Mouse (Mus musculus) R1 (cell line): ENCODE results near the gene Palb2.
A peak's percentile ranks its signal among the peaks of the same experiment; 100 is the strongest.

Source experiments
- DNase-seq: peaks from one replicate; pipeline ENCODE4 v3.0.0-alpha.2; 2018; ENCODE audit warnings: low read depth, low spot score

The Palb2 gene

DNA sequence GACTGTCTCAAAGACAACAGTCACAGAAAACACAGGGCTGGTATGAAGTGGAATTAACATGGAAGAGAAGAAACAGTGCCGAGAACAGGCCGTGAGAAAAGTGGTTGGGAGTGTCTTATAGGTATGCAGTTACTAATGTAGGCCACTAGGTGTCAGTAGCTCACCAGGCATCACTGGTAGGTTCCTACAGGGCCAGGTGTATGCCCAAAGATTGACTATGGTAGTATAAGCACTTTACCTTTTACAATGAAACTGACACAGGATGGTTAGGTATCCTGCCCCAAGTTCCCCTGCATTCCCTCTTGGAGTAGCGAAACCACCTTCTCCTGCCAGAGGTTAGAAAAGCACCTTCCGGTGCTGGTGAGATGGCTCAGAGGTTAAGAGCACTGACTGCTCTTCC, 33.6 kb downstream of the Palb2 start:
- DNase-seq = peak; percentile 84

DNA sequence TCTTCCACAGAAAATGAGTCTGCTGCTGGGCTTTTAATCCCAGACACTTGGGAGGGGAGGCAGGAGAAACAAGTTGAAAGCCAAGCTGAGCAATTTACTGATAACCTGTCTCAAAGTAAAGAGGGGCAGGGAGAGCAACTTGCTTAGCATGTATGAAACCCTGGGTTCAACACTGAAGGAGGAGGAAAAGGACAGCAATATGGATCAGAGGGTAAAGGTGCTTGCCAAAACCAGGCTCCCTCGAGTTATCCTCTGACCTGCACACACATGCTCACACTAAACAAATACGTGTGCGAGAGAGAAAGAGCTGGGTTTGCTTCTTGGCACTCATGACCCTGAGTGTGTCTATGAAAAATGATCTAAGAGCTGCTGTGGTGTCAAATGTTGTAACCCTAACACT, 34.8 kb downstream of the Palb2 start:
- no peak for DNase-seq

DNA sequence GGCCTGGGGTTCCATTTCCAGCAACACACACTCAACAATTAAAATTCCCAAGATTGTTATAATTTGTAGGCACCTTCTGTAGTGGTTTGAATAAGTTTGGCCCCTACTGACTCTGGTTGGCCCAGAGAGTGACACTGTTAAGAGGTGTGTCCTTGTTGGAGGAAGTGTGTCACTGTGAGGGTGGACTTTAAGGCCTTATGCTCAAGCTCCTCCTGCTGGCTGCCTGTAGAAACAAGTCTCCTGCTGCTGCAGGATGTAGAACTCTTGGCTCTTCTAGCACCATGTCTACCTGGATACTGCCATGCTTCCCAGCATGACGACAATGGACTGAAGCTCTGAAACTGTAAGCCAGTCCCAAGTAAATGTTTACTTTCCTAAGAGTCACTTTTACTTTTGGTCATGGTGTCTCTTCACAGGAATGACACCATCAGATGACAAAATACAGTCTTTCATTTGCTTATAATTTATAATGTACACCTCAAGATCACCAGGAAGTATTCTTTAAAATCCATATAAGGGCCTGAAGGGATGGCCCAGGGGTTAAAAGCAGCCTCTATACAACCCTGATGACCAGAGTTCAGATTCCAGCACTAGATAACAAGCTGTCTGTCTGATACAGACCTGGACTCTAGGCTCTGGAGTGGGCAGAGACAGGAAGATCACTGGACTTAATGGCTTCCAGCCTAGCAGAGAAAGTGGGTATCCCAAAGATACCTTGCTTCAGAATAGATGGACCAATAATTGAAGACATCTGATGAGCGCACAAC, 38.0 kb downstream of the Palb2 start:
- DNase-seq = peak; percentile 77

GRCm38 (mm10) chr7:122087195-122087982, 45.4 kb downstream of the Palb2 start:
- no peak for DNase-seq

DNA sequence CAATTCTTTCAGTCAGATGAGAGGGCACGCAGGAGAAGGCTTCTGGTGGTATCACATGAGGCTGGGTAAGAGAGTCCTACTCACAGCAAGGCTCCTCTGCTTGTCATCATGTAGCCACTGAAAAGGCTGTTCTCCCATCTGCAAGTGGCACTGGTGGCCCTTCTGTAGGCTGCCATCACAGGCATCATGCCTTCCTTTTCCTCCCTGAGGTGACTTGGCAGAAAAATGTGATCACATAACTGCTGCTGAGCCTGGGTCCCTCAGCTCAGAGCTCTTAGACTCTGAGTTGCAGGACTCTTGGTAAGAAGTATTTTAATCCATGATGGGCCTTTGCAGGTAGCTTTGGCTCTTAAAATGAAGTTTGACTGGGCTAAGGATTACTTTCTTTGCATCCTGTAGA, 51.7 kb downstream of the Palb2 start:
- DNase-seq = no peak

DNA sequence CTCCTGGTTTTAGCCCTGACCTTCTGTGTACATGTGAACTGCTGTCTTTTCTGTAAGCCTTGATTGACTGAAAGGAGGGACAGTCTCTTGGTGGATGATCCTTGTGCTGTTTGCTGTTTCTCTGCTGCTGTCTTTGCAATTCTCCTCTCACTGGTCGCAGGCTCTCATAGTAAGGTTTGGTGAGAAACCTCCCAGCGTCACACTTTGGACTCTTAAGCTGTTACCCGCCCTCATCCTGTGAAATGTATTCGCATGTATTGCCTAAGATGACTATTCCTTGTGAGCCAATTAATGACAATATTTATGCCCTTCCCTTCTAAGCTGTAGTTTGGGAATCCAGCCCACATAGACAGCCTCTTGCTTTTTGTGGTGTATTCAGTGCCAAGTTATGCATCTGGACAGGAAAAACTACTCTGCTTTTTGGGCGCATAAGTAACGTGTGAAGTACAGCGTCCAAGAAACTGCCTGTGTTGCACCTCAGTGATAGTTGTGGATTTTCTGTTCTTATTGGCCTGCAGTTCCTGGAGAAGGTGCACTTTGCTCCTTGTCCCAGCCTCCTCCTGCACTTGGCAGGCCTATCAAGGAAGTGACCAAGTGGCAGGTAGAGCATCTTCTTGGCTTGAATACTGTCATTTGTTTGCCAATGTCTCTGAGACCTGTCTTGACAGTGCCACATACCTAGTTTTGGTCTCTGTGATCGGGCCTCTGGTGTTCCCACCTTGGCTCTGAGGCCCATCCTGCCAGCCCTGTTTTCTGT, 52.8 kb downstream of the Palb2 start:
- no peak for DNase-seq

DNA sequence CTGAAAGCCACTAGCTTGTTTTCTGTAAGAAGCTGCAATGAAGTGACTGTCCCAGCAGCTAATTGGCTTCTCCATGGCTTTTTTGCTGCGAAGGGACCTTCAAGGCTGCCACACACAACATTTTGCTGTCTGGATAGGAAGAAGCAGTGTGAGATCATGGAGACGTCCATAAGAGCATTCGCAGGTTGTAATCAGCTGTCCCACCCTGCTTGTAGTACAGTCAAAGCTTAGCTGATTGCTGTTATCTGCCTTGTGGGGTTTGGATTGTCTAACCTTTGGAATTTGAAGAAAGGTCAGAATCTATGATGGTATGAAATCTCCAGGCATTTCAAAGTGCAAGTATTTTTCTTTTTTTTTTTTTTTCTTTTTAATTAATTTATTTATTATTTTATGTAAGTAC, 58.4 kb downstream of the Palb2 start:
- DNase-seq = no peak

DNA sequence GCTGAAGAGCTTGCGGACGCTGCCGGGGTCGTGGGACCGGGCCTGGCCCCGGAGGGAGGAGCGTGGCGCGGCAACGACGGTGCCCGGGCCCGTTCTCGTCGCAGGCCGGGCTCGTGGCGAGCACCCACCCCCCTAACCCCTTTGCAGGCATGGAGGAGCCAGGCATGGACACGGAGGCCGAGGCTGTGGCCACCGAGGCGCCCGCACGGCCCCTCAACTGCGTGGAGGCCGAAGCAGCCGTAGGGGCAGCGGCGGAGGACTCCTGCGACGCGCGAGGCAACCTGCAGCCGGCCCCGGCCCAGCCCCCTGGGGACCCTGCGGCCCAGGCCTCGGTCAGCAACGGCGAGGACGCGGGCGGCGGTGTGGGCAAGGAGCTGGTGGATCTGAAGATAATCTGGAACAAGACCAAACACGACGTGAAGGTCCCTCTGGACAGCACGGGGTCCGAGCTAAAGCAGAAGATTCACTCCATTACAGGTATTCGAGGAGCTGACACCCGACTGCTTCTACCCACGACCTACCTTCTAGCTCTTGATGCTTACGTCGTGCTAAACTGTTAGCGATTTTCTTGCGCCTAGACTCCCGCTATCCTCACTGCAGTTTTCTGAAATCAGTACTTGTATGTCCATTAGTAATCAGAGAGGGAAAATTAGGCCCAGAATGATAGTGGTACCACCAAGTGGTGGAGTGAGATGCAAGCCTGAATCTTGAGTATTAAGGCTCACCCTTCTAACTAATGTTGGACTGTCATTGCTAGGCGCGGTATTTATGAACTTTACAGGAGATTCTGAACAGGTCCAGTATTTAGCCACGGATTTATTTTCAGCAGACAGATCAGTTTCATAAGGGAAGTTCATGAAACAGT, 65.0 kb downstream of the Palb2 start:
- DNase-seq = no peak

DNA sequence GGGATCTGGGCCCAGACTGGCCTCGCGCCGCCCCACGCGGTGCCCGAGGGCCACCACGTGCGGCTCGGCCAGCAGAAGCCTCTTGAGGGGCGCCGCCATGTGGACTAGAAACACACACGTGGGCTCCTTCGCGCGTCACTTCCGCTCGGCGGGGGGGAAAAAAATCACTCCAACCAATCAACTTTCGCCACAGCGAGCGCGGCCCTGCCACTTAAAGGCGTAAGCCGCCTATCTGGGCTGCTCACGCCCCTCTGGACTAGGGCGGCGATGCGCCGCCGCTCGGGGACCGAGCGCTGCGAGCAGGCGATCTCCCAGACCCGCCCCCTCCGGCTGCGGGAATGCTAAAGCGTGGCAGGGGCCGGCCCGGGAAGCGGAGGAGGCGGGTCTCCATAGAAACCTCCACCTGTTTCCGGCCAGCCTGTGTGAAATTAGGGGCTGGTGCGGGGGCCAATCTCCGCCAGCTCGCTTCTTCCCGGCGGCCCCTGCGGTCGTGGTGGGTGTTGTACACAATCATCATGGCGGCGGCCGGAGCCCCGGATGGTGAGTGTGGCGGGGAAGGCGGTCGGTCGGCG, 65.8 kb downstream of the Palb2 start, which contains the start of the genes Ubfd1 and Ears2:
Gene Ubfd1, plus strand, starts transcription at position 231 of the 572 bp plus-strand sequence.
Gene Ears2, minus strand, starts transcription at position 319 of the 572 bp plus-strand sequence.
- DNase-seq = peak; percentile 98

DNA sequence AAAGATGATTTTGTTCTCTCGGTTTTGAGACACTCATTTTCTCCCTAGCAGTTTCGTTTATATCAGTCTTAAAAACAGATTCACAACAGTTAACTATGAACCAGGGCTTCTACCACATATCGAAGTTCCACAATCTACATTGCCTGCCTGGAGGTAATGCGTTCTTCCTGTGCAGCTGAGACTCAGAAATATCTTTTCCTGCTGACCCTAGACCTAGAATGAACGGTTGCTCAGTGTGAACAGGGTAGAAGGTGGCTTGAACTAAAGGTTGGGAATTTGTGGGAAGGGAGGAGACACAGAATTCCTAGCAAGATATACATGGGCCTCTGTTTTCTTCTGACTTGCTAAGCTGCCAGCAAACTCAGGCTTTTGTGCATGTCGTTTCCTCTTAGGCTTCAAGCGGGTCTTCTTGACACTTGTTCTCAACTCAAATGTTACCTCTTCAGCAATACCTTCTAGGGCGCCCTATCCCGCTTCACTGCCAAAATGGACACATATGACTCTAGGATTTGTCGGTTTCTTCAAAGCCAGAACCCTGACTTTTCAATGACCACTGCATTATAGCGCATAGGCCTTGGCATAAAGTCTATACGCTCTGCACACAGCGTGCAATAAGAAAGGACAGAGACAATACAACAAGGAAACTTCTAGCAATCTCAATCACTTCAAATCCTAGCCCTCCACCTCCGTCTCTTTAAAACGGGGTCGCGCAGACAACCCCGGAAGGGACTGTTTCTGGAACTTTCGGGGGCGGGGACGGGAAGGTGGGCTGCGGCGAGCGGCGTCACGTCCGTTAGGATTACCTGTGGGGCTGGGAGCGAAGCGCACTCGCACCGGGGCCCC, 66.5 kb downstream of the Palb2 start:
- DNase-seq = no peak

DNA sequence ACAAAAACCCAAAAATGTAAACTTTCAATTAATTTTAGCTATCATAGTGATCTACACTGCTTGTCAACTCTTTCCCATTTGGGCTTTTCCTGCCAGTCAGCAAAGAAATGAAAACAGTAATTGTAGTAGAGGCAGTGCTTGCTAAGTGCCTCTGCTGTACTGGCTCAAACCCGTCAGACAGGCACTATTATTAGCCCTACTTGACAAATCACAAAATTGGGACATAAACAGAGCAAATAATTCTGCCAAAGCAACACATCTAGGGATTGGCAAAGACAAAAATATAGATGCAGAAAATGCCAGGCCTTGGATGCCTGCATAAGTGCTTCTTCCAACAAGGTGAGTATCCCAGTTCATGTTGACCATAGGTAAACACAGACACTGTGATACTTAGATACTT, 67.1 kb downstream of the Palb2 start:
- no peak for DNase-seq
